Mouse (Mus musculus) monocyte, adult 2 months (primary cell): ENCODE measurements at regions not wholly inside any gene's neighbourhood (a gene's known extent, or its start where the extent isn't known, plus 50 kb on each side); places are given as distances from the start of the nearest gene placed in this dataset.

Experiments used
- DNase-seq, 2 experiments: peaks; one replicate each; pipeline ENCODE4 v3.0.0; 2022; ENCODE audit warnings: low spot score in 2 of 2, low read depth in 1 of 2

DNA sequence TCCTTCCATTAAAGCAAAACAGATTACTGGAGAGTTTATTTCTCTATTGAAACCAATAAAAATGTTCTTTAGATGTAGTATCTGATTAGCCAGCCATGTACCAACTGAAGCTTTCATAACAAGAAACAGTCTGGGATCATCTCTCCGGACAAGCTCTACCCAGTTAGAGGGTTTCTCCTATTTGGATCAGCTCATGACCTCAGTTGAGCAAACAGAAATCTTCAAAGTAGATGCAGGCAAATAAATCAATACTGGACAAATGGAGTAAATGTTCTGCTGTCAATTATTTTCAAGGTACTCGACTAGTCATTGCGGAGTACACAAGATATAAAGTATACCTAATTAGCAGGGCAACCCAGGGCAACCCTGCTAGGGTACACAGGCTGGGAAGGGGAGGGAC, 67.4 kb downstream of the Avpr1a start:
- DNase-seq, result no peak

DNA sequence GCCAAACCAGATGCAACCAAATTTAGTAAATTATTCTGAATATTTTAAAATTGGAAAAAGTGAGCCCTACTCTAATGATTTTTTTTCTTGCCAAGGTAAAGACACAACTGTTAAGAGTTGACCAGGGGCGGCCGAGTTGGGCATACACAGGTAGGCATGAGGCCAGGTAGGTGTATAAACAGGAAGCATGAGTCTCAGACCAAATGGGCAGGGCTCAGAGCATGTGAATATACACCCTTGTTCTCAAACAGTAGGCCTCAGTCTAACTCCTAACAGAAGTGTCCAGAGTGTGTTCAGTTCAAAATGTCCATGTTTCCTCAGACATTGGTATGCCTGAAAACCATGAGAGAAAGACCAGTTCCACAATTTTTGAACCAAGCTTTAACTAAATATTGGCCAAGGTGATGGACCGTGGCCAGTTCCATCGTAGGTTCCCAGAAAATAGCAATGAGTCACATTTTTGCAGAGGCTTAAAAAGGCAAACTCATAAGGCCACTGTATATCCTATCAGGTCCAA, 71.0 kb downstream of the Avpr1a start:
- DNase-seq, result no peak

DNA sequence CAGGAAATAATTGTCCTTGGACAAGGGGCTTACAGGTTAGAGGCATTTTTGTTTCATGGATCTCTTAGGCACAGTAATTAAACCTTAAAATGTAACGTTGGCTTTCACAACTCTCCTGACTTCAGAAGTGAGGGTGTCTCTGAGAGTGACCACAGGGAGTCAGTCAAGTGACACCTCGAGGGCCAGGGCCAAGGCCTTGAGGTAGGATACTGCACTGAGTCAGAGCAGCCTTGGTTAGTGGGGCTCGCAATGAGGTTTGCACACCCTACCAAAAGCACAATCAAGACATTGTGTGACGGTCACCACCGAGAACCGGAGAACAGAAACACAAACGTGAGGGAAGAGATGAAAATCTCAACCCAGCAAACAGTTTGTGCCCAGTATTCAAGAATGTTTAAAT, 71.7 kb downstream of the Avpr1a start:
- DNase-seq, result no peak

DNA sequence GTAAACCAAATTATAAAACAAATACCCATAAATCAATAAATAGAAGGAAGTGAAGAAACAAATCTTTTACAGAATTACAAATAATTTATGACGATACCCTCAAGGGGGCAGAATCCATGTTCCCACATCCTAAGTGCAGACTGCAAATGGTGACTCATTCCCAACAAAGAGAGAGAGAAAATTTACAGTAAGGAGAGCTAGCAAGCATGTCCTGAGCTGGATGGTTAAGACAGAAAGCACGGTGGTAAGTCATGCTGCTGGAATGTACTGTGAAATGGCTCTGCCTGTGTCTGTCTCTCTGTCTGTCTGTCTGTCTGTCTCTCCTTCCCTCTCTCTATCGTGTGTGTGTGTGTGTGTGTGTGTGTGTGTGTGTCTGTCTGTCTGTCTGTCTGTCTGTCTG, 74.3 kb downstream of the Avpr1a start:
- DNase-seq, result no peak

DNA sequence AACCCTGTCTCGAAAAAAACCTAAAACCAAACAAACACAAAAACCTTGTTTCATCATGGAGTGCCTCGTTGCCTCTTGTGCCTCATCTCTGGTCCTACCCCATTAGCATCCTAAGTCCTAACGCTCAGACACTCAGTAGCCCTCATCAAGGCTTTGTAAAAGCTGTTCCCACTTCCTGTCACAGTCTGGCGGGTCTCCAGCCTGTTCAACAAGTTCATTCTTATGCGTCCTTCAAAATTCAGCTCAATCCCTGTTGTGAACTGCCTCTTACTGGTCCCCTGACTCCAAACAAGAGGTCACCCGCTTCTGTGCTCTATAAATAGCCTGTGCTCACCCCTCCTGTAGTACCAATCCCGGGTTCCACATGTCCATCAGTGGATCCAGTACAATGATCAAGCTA, 77.1 kb downstream of the Avpr1a start:
- no peak for DNase-seq

DNA sequence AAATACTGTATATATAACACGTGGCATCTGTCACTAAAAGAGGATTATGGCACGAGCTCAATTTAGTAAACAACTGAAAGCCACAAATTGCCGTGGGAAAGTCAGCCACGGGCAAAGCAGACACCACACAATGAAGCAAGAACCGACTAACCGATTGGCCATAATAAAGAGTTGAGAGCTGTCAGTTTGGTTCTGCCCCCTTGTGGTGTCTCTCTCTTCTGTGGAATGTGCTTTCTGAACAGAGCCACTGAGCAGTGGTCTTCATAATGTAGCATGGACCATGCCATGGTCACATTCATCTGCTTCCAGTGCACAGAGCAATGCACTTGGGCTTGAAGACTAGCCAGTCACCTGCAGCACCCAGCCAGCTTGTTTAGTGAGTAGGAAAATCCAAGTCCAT, 77.5 kb downstream of the Avpr1a start:
- DNase-seq, result no peak

DNA sequence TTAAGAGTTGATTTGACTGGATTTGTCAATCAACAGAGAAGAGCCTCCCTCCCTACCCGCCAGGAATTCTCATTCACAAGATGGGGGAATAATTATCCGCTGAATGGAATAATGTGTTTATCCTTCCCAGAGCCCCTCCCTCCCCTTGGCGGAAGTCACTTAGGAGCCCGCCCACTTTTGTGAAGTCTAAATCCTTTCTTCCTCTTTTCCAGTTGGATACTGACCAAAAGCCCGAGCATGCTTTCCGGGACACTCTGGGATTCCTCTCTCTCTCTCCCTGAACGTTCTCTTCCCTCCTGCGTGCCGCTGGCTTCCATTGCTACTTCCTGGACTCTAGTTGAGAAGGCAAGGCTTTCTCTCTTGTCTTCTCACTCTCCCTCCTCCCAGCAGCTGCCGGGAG, 79.9 kb downstream of the Avpr1a start:
- no peak for DNase-seq

DNA sequence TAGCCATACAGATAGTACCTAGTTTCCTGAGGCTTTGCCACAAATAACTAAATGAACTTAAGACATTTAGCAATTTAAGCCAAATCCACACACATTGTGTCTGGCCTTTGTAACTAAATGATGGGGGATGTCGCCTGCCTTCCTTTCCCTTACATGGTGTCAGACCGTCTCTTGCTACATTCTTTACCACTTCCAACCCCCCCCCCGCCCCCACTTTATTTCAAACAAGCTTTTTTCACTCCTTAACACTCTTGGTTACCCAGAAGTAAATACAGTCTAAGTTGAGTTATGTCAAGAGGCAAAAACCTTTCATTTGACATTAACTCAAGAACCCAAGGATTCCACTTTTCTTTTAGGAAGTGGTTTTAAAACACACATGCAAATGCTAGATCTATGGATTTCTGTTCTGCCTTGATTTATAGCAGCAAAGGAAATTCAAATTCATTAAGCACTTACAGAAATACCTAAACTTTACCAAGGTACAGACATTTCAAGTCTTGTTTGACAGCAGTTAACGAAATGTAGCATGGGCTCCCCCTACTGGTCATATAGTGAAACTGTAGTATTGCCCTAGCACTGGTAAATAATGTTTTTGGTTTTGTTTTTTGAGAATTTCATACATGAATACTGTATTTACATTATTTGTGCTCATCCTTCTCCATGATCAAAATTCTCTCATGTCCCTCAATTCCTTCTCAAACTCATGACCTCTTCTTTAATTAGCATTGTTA, 80.8 kb downstream of the Avpr1a start:
- no peak for DNase-seq

DNA sequence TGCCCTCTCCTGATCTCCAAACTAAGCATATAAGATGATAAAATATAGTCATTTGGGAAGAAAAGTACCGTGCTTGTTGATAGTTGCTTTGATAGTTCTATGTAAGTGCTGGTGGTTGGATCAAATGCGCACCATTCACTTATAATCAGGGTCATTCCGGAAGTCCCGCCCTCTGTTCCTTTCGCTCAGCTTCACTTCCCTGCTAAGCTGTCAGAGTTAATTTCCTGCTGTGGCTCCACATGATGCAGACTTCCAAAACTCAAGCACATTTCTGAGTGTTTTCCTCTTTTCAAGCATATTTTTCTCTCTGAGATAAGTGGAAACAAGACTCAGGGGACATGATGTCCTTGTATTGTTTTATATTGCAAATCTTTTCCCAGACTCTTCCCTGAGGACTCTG, 86.4 kb downstream of the Avpr1a start:
- no peak for DNase-seq

DNA sequence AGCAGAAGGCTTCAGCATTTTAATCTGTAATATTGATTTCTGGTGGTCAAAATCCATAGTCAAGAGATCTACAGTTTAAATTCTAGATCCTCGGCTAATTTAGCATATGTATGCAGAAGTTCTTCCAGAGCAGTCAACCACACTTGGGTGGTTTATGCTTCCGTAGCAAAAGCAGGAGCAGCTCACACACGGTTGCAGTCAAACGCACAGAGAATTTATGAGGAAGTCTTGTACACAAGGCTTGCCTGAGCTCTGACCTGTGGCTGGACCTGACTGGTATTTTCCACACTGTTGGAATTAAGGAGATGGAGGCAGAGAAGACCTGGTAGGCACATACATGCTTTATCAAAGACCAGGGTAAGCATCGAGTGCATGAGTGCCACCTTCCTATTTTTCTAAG, 86.8 kb downstream of the Avpr1a start:
- no peak for DNase-seq

DNA sequence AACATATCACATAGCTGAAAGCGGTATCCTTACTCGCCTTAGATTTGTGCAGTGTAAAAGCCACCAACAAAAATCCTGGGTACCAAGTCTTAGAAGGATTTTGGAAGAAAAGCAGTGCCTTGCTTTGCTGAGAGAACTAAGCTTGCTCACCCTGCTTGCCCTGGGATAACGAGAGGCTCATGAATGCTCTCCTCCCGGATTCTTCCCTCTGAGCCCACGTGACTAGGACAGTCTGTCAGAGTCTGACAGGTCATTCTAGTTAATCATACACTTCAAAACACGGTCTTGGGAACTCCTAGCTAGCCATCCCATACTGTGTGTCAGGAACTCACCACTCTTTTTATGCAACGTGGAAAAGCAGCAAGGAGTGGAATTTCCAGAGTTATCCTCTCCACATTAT, 91.4 kb downstream of the Avpr1a start:
- DNase-seq, result no peak

DNA sequence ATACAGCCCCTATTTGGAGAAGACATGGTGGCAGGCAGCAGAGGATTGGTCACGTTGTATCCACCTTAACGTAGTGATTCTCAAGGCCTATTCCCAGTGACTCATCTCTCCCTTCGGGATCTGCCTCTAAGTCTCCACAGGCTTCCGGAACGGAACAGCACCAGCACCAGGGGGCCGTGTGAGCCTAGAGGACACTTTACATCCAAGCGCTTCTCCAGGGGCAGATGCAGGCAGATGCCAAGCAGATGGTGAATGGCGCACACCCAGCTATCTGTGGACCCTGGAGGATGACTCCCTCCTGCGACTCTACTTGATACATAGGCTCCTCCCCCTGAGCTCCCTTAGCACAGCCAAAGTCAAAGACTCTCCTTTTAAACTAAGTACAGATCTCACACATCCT, 94.3 kb downstream of the Avpr1a start:
- no peak for DNase-seq

DNA sequence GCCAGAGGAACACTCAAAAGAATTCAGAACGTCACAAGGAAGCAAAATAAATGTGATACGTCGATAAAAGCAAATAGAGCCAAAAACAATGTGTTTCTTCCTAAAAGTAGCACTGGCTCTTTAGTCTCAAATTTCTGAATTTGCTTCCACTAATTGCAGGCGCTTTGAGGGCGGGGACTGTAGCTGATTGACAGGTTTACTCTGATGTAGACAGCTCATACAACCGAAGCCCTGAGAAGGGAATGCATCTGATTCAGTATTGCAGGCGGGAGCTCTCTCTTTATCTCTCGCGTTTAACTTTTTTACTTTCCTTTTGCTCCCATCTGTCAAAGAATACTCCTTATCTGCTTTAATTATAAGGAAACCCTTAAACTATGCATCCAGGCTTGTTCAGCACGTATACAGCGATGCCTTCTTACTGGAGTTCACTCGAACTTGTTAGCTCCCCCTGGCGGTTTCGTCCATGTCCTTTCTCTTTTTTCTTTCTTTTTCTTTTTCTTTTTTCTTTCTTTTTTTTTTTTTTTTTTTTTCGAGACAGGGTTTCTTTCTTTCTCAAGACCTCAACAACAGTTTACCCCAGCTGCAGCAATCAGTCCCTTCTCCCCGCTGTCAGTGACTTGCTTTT, 95.9 kb downstream of the Avpr1a start:
- DNase-seq, result no peak

DNA sequence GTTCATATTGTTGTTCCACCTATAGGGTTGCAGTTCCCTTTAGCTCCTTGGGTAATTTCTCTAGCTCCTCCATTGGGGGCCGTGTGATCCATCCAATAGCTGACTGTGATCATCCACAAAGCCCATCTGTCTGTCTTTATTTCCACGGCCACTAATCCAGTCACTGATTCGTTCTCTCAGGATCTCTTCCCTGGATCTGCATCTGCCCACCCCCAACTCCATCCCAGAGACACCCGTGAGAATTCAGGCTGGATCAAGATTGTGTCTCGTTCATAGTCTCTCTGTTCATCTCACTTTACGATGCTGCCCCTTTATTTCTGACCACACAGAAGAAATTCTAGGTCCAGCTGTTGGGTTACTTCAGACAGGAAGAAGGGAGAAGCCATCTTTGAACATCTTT, 96.7 kb downstream of the Avpr1a start:
- no peak for DNase-seq

DNA sequence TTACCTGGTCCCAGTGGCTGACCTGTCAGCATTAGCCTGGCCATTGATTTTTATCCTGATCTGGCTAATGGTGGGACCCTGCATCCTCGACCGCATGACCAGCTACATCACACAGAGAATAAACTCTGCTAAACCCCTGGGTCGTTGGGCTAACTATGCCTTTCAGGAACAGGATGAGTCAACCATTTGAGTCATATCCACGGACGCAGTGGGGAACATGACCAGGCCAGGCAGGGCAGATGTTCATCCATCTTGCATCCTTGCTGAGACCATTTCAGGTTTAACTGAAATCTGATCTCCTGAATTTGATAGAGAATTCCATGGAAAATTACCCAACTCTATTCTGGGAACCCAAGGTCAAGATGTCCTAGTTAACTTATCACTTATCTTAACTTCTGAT, 103.3 kb downstream of the Avpr1a start:
- no peak for DNase-seq

DNA sequence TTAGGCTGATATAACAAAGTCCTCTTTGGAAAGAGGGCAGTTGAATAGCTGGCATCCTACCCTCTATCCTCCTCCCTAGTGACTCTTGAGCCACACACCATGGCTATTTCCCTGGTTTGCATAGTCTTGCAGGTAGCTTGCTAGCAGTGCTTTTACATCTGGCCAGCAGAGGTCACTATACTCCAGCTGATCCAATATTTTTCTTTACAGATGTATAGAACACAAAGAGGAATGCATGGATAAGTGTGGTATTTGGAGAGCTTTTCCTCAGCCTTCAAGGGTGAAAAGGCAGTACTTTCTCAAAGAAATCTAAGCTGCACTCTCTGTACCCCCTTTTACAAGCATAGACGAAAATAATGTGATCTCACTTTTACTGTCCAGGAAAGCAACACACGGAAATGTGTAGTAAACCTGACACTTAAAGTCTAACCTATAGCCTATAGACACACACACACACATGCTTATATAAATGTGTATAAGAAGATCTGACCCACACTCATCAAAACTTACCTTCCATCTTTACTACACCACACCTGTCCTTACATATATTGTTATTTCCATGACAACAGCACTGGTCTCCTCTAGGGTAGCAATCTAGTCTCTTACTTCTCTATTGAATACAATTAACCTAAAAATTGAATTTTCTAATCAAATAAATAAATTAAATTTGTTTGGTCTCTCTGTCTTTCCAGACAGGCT, 105.0 kb downstream of the Avpr1a start:
- DNase-seq, result no peak

DNA sequence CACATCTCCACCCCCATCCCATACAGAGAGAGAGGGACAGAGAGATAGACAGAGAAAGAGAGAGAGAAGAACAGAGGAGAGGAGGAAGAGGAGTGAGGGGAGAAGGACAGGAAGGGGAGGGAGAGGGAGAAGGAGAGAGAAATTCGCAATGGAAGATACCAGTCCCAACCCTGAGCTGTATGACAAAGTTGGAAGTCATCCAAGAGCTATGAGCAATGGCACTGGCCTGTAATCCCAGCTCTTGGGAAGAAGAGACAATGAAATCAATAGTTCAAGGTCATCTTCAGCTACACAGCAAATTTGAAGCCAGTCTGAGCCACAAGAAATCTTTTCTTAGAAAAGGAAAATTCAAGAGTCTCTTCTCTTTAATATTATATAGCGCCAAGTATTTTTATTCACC, 105.6 kb downstream of the Avpr1a start:
- DNase-seq, result no peak

DNA sequence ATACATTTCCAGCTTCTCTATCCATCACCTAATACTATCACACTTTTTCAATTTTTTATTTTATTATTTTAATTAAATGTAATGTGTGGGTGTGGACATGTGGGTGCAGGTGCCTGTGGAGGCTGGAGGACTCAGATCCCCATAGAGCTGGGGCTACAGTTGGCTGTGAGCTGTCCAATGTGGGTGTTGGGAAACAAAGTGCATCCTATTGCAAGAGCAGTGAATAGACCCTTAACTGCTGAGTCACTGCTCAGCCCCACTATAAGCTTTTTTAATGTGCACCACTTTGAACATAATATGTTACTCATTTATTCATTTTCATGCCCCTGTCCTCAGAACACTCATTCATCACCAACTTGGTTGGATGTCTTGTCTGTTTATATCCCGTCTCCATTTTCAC, 110.4 kb downstream of the Avpr1a start:
- no peak for DNase-seq

DNA sequence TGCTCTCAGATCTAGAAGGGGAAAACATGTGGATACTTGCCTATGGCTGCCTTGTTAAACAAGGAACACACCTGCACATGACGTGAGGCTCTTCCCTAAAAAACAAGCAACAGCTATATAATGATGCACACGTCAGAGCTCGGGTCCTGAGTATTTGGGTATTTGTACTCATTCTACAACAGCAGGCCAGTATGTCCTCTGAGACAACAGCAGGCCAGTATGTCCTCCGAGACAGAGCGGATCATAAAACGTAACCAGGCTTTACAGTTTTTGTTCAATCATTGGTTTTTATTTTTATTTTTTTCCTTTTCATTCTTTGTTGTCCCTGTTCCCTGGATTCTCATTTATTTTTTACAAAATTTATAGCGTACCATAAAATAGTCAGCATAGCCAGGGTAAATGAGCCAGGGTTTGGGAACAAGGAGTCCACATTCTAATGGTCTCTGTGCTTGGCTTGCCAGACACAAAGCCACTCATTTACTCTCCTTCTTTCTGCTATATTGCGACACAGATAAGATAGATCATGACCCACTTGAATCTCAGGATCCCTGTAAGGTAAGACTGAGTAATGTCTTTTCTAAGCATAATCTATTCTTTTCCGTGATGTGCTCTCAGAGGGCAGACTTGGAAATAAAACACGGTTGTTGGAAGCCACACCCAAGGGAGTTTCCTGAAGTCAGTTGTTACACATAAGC, 111.8 kb downstream of the Avpr1a start:
- no peak for DNase-seq

DNA sequence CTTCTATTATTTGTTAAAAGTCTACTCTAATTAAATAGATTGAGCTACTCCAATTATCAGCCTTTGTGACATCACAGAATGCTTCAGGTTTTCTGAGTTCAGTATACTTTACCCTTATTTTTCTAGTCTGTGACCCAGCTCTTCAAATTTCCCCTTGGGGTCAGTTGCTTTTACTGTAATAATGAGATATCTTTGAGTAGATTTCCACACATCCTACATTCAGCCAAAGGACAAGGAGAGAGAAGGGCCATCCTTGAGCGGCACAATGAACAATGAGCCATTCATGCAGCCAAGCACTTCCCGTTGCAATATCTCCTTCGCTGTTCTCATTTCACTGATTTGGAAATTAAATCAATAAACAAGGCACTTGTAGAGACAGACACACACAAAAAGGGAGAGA, 113.6 kb downstream of the Avpr1a start:
- no peak for DNase-seq

DNA sequence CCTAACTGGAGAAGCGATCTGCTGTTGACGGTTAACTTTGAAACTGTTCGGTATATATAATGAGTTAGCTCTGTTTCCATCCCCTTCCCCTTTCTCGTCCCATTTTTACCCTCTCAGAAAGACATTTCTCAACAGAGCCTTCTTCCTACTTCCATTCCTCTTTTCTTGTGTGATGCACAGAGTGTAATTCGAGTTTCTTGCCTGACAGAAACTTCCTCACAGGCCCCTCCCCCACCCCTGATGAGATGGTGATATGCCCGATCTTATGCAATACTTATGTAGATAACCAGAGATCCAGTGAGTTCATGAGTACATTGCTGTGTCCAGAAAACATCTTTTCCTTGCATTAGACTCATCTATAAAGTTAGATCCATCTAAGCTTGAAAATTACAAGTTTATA, 114.2 kb downstream of the Avpr1a start:
- DNase-seq, result no peak

DNA sequence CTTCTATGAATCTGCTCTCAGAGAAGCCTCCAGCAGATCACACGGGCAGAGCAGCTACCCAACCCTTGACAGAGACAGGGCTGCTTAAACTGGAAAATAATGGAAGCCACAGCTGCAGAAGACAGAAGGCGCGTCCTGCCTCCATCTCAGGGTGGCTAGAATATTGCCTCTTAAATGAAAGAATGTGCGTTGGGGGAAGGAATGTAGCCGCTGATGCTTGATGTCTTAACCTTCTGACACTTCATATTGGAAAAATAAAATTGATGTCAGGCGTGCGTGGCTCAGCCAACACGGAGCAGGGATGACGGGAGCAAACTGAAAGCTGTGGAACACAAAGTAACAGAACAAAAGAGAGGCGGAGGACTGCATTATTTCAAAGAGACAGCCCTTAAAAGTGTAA, 114.6 kb upstream of the Ppm1h start:
- no peak for DNase-seq
